Comparison of ENCODE assay signal across 8 mouse cellular contexts in the genomic region with DNA sequence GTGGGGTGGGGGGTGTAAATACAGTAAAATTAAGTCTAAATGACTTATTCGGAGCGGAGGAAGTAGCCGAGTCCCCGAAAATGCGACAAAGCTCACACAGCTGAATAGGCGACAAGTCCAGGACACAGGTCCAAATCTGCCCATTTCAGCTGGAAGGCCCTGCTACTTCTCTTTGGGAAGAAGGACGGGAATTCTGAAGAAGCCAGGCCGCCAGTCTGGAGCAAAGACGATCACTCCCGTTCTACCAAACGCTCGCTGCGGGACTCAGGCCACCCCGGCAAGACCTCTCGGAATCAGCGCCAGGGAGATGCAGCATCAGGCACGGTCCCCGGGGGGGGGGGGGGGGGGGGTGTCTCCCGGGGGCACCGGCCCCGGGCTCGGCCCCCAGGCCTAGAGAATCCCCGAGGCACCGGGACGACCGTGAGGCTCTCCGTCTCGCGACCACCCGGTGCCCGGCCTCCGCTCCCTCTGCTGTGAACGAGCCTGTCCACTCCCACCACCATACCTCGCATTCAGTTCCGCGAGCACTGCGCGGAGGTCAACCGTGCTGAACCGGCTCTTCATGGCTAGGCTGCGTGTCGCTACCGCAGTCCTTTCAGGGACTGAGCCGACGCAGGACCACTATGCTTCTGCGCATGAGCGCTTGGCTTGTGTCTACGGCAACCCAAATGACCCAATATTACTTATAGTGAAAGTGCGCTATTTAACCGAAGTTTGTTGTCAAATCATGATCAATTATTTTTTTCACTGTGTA. TPM values are rescaled to one million over a fixed set of nuclear protein-coding genes. Genes with fewer than 3 reads are reported as not detected.
A peak's percentile ranks its signal among the peaks of the same experiment; 100 is the strongest.
DNase-seq lines count a peak whose midpoint lies in the region; ATAC-seq and TF ChIP-seq lines count a peak whose summit lies in the region.

TSS of gene Nemf (minus strand) at position 620 of the 754 bp plus-strand sequence.

- peak within 1 kb of the TSS; percentile 88 for H3K9ac ChIP-seq in kidney, embryonic 15.5 days

- peak within 1 kb of the TSS; percentile 82 for H3K4me3 ChIP-seq in bone marrow macrophage, adult 2 months (ENCODE audit: insufficient read depth, low read length)
- peak within 1 kb of the TSS; percentile 78 for H3K4me3 ChIP-seq in embryonic fibroblast, embryonic 13.5 days (ENCODE audit: insufficient read depth, low read length)
- H3K4me3 ChIP-seq in heart, embryonic 10.5 days = peak within 1 kb of the TSS; percentile 97
- peak within 1 kb of the TSS; percentile 81 for H3K4me3 ChIP-seq in kidney, embryonic 15.5 days (replicated peaks)

- peak; percentile 76 for ATAC-seq in kidney, embryonic 15.5 days (replicated peaks; ENCODE audit: low FRiP score)
- ATAC-seq in monocyte, adult 5-6 weeks (replicated peaks; ENCODE audit: insufficient number of reproducible peaks, low FRiP score, low TSS enrichment, poor library complexity, severe bottlenecking) = peak; percentile 70

- peak; percentile 71; the same call in 1 of the 2 replicates for TF ChIP-seq POLR2A in bone marrow macrophage, adult 2 months (IDR thresholded peaks at IDR 0.05; ENCODE audit: borderline replicate concordance, low read depth, low read length)
- TF ChIP-seq POLR2A in embryonic fibroblast, embryonic 13.5 days (IDR thresholded peaks at IDR 0.05; ENCODE audit: low read depth, low read length) = peak; percentile 99

- no peak for TF ChIP-seq CTCF in bone marrow macrophage, adult 2 months (IDR thresholded peaks at IDR 0.05; ENCODE audit: low read depth, low read length)
- no peak for TF ChIP-seq CTCF in embryonic fibroblast, embryonic 13.5 days (IDR thresholded peaks at IDR 0.05; ENCODE audit: borderline replicate concordance, insufficient read depth, low read length)

- no peaks in the 10 kb centered on the region for H3K9me3 ChIP-seq in heart, embryonic 10.5 days
- no peaks in the 10 kb centered on the region for H3K9me3 ChIP-seq in kidney, embryonic 15.5 days (replicated peaks)

- H3K4me2 ChIP-seq in kidney, embryonic 15.5 days = peak within 1 kb of the TSS; percentile 76

- DNase-seq in A20 (ENCODE audit: low read depth, low spot score) = peak; percentile 92
- DNase-seq in heart, embryonic 10.5 days (ENCODE audit: low spot score) = peak; percentile 92
- peak; percentile 90 for DNase-seq in liver
- peak; percentile 85 to 89 for DNase-seq in spleen, postnatal 4 days (ENCODE audit: low spot score in 2 of 2)

- H3K36me3 ChIP-seq in heart, embryonic 10.5 days = peaks cover 32% of the 10 kb centered on the region
- peaks cover 28% of the 10 kb centered on the region for H3K36me3 ChIP-seq in kidney, embryonic 15.5 days

- H3K27me3 ChIP-seq in heart, embryonic 10.5 days (ENCODE audit: insufficient read depth, poor library complexity, severe bottlenecking) = no peaks in the 10 kb centered on the region
- no peaks in the 10 kb centered on the region for H3K27me3 ChIP-seq in kidney, embryonic 15.5 days

- H3K27ac ChIP-seq in bone marrow macrophage, adult 2 months (ENCODE audit: insufficient read depth, low read depth, low read length) = peak within 1 kb of the TSS; percentile 31
- H3K27ac ChIP-seq in embryonic fibroblast, embryonic 13.5 days (ENCODE audit: insufficient read depth, low read length) = peak within 1 kb of the TSS; percentile 51; the same call in 1 of the 2 replicates
- H3K27ac ChIP-seq in heart, embryonic 10.5 days = peak within 1 kb of the TSS; percentile 93
- H3K27ac ChIP-seq in kidney, embryonic 15.5 days = peak within 1 kb of the TSS; percentile 90

- WGBS in heart, embryonic 10.5 days = under 1% methylated on average over 47 of the region's 50 CpGs
- WGBS in kidney, embryonic 15.5 days = 1% methylated on average over 39 of the region's 50 CpGs

- H3K4me1 ChIP-seq in bone marrow macrophage, adult 2 months (ENCODE audit: control insufficient read depth, insufficient read depth, low read length) = peaks cover 5% of the 10 kb centered on the region
- peaks cover 5% of the 10 kb centered on the region; the same call in 1 of the 2 replicates for H3K4me1 ChIP-seq in embryonic fibroblast, embryonic 13.5 days (ENCODE audit: control insufficient read depth, insufficient read depth, low read length)
- H3K4me1 ChIP-seq in heart, embryonic 10.5 days = peaks cover under 1% of the 10 kb centered on the region; the same call in 1 of the 2 replicates
- H3K4me1 ChIP-seq in kidney, embryonic 15.5 days = peaks cover 10% of the 10 kb centered on the region

RNA-seq across cellular contexts. Expression of gene Nemf, which starts in this region (rescaled TPM):
- 52.9 and 57.9 TPM in 2 replicates for polyA plus RNA-seq in bone marrow macrophage, adult 2 months (2012; ENCODE audit: insufficient read depth, insufficient read length, missing spikeins)
- 57.2 and 70.2 TPM in 2 replicates for polyA plus RNA-seq in embryonic fibroblast, embryonic 13.5 days (2011; ENCODE audit: insufficient read length, low read depth, missing spikeins)
- 68.1 and 78.1 TPM in 2 replicates for polyA plus RNA-seq in heart, embryonic 10.5 days (2016; fragmentation: Nextera tagmentation; extraction: Ambion mirVana)
- 87.0 and 91.6 TPM in 2 replicates for polyA plus RNA-seq in kidney, embryonic 15.5 days (2015; fragmentation: Nextera tagmentation; extraction: Ambion mirVana)
- 89.6 to 137 TPM (median 117 TPM) in 3 replicates for total RNA-seq in monocyte, adult 5-6 weeks (2017)

Comparison
In these comparisons a context has a peak if more than half of its experiments do, and no peak if none do; other contexts are left out.
1. Peak in every context shown above with its lines: DNase-seq, ATAC-seq, H3K4me3 ChIP-seq and H3K27ac ChIP-seq.
2. H3K27ac ChIP-seq: peak in every context shown above with its lines; median percentile 93 in heart, embryonic 10.5 days; 90 in kidney, embryonic 15.5 days; 51 in embryonic fibroblast, embryonic 13.5 days; 31 in bone marrow macrophage, adult 2 months.